Mouse (Mus musculus) small intestine, adult 2 months (tissue): ENCODE data around the gene Tox2.

ENCODE experiments used
- CTCF ChIP-seq: fragments of 200-500 bp; IDR thresholded peaks from 2 replicates; pipeline ENCODE4 v1.5.1; 2012; ENCODE audit warnings: low read depth, mild to moderate bottlenecking, control low read depth, inconsistent platforms, low read length, moderate library complexity, mixed read lengths; ENCODE audit not compliant: insufficient replicate concordance, insufficient read length; ENCODE audit errors: extremely low read depth
- POLR2A ChIP-seq: fragments of 200-500 bp; IDR thresholded peaks from 2 replicates; pipeline ENCODE4 v1.6.1; 2012; ENCODE audit warnings: low read depth, mild to moderate bottlenecking, control low read depth, inconsistent platforms, low read length, moderate library complexity

GRCm38 (mm10) chr2:163176502-163176901 lies 26.4 kb upstream of the Tox2 start:
- TF ChIP-seq POLR2A: no peak
- TF ChIP-seq CTCF: no peak
